Mouse (Mus musculus) ES-Bruce4 (cell line): ENCODE measurements at regions not wholly inside any gene's neighbourhood (a gene's known extent, or its start where the extent isn't known, plus 50 kb on each side); places are given as distances from the start of the nearest gene placed in this dataset.

Source experiments
- CTCF ChIP-seq: IDR thresholded peaks from one replicate; pipeline ENCODE4 v1.8.1; 2011; ENCODE audit warnings: low read depth, low read length
- EP300 ChIP-seq: IDR thresholded peaks from 2 replicates; pipeline ENCODE4 v1.6.1; 2011; ENCODE audit warnings: low read depth, low read length; ENCODE audit not compliant: insufficient read depth
- POLR2A ChIP-seq: IDR thresholded peaks from one replicate; pipeline ENCODE4 v1.8.1; 2011; ENCODE audit warnings: low read length; ENCODE audit not compliant: insufficient read depth

DNA sequence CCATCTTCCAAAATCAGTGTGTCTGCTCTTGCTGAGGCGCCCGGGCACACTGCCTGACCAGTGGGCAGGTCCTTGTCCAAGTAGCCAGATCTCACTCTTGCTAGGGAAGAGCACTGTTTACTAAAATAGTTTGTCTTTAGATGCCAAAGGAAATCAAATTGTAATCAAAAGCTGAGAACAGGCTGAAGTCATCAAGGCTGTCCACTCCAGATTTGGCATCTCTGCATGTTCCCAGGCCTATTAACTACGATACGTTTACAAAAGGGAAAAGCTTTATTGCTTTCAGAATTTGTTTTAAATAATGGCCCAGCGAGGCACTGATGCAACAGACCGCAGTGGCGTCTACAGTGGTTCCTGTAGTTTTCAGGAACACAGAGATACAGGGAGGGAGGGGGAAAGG lies 137.2 kb upstream of the Arglu1 start:
- TF ChIP-seq CTCF: no peak
- no peak for TF ChIP-seq POLR2A
- no peak for TF ChIP-seq EP300
